Mouse (Mus musculus) liver, embryonic 14.5 days (tissue): ENCODE data around the gene Vmo1.

Source experiments
- CTCF ChIP-seq: IDR thresholded peaks from 2 replicates; pipeline ENCODE4 v1.5.1; 2016; ENCODE audit warnings: antibody characterized with exemption, low read depth, control low read depth
- EP300 ChIP-seq: IDR thresholded peaks from 2 replicates; pipeline ENCODE4 v1.6.1; 2016; ENCODE audit warnings: antibody characterized with exemption, low read depth

GRCm38 (mm10) chr11:70511825-70512224, 2.6 kb downstream of the Vmo1 start:
- TF ChIP-seq CTCF: no peak
- no peak for TF ChIP-seq EP300
